In genomic region chr14:74938896-74939295, GRCm38 (mm10) we compare ENCODE assay signal across 17 mouse cellular contexts. TPM values are rescaled to one million over a fixed set of nuclear protein-coding genes. Genes with fewer than 3 reads are reported as not detected.
A peak's percentile ranks its signal among the peaks of the same experiment; 100 is the strongest.
DNase-seq lines count a peak whose midpoint lies in the region; ATAC-seq and TF ChIP-seq lines count a peak whose summit lies in the region.
"Had no signal": no experiment of that assay in that cellular context is flagged by ENCODE, and none has a peak within 500 bp of the region (broad histone marks: within the 10 kb centered on the region; RNA-seq: fewer than 3 reads in every experiment).

No protein-coding gene starts in this region.

- H3K4me2 ChIP-seq in kidney, postnatal 0 days (ENCODE audit: low read length), result no peak overlapping the region
- no peak overlapping the region for H3K4me2 ChIP-seq in midbrain, postnatal 0 days (ENCODE audit: low read depth, low read length, poor library complexity, severe bottlenecking)
- no peak overlapping the region for H3K4me2 ChIP-seq in midbrain, embryonic 15.5 days
- H3K4me2 ChIP-seq: embryonic facial prominence, embryonic 12.5 days; heart, embryonic 12.5 days; hindbrain, embryonic 12.5 days; neural tube, embryonic 15.5 days had no signal

- no peak overlapping the region for H3K9ac ChIP-seq in kidney, postnatal 0 days (ENCODE audit: low read depth, low read length)
- no peak overlapping the region for H3K9ac ChIP-seq in midbrain, postnatal 0 days (replicated peaks; ENCODE audit: low read length, poor library complexity, severe bottlenecking)
- H3K9ac ChIP-seq in midbrain, embryonic 15.5 days, result no peak overlapping the region
- H3K9ac ChIP-seq: embryonic facial prominence, embryonic 12.5 days; heart, embryonic 12.5 days; hindbrain, embryonic 12.5 days; liver, embryonic 14.5 days; neural tube, embryonic 15.5 days had no signal

- H3K9me3 ChIP-seq in kidney, postnatal 0 days (replicated peaks; ENCODE audit: low read length), result no peaks in the 10 kb centered on the region
- H3K9me3 ChIP-seq in midbrain, postnatal 0 days (ENCODE audit: low read length), result no peaks in the 10 kb centered on the region
- H3K9me3 ChIP-seq in midbrain, embryonic 15.5 days, result no peaks in the 10 kb centered on the region
- H3K9me3 ChIP-seq: embryonic facial prominence, embryonic 12.5 days; heart, embryonic 12.5 days; hindbrain, embryonic 12.5 days; neural tube, embryonic 15.5 days had no signal

- peak; percentile 18; the same call in 1 of the 2 replicates for TF ChIP-seq CTCF in kidney, postnatal 0 days (IDR thresholded peaks at IDR 0.05; ENCODE audit: low read depth)
- TF ChIP-seq CTCF in midbrain, postnatal 0 days (IDR thresholded peaks at IDR 0.05), result peak; percentile 17; the same call in 1 of the 2 replicates

- H3K27me3 ChIP-seq in kidney, postnatal 0 days (ENCODE audit: insufficient read depth, low read length), result no peaks in the 10 kb centered on the region
- H3K27me3 ChIP-seq in midbrain, postnatal 0 days (ENCODE audit: insufficient read depth, low read length), result no peaks in the 10 kb centered on the region
- H3K27me3 ChIP-seq in midbrain, embryonic 15.5 days (replicated peaks), result no peaks in the 10 kb centered on the region
- H3K27me3 ChIP-seq: embryonic facial prominence, embryonic 12.5 days; heart, embryonic 12.5 days; hindbrain, embryonic 12.5 days; neural tube, embryonic 15.5 days; Patski had no signal

- no peaks in the 10 kb centered on the region for H3K4me1 ChIP-seq in kidney, postnatal 0 days (replicated peaks; ENCODE audit: insufficient read depth, low read length)
- H3K4me1 ChIP-seq in midbrain, postnatal 0 days (ENCODE audit: insufficient read depth, low read length), result no peaks in the 10 kb centered on the region; the same call in 1 of the 2 replicates
- no peaks in the 10 kb centered on the region for H3K4me1 ChIP-seq in midbrain, embryonic 15.5 days
- H3K4me1 ChIP-seq in brown adipose tissue, adult 24 weeks (ENCODE audit: control insufficient read depth, insufficient read depth, insufficient read length, low read length), result peaks cover 25% of the 10 kb centered on the region
- H3K4me1 ChIP-seq: hindbrain, embryonic 12.5 days had no signal

- H3K27ac ChIP-seq in kidney, postnatal 0 days, result no peak overlapping the region
- H3K27ac ChIP-seq in midbrain, postnatal 0 days (ENCODE audit: low read depth, low read length), result no peak overlapping the region
- H3K27ac ChIP-seq in midbrain, embryonic 15.5 days, result no peak overlapping the region
- peak overlapping the region; percentile 64; the same call in 1 of the 2 replicates for H3K27ac ChIP-seq in brown adipose tissue, adult 24 weeks (replicated peaks; ENCODE audit: low read depth, low read length)
- H3K27ac ChIP-seq: embryonic facial prominence, embryonic 12.5 days; hindbrain, embryonic 12.5 days; liver, embryonic 14.5 days; neural tube, embryonic 15.5 days had no signal

- H3K36me3 ChIP-seq in kidney, postnatal 0 days (ENCODE audit: insufficient read depth, low read length), result no peaks in the 10 kb centered on the region
- H3K36me3 ChIP-seq in midbrain, postnatal 0 days (ENCODE audit: insufficient read depth, low read length), result no peaks in the 10 kb centered on the region
- no peaks in the 10 kb centered on the region for H3K36me3 ChIP-seq in midbrain, embryonic 15.5 days (replicated peaks)
- H3K36me3 ChIP-seq: embryonic facial prominence, embryonic 12.5 days had no signal

- no peak for ATAC-seq in kidney, postnatal 0 days (replicated peaks; ENCODE audit: low FRiP score, low read depth)
- ATAC-seq in midbrain, postnatal 0 days (ENCODE audit: low FRiP score), result no peak
- ATAC-seq in midbrain, embryonic 15.5 days (replicated peaks), result no peak
- ATAC-seq: Patski had no signal

- WGBS in kidney, postnatal 0 days, result 81% methylated on average over 3 of the region's 3 CpGs
- WGBS in midbrain, postnatal 0 days, result 78% methylated on average over 3 of the region's 3 CpGs
- WGBS in midbrain, embryonic 15.5 days, result 69% methylated on average over 3 of the region's 3 CpGs

- no peak for DNase-seq in kidney, postnatal 0 days (ENCODE audit: low spot score)
- DNase-seq in kidney, adult 9 months, result no peak
- DNase-seq in midbrain, postnatal 0 days (ENCODE audit: low spot score), result no peak
- no peak for DNase-seq in thymus, postnatal 0 days (ENCODE audit: low spot score)
- DNase-seq in right cerebral cortex, postnatal 4 days, result no peak
- DNase-seq: adrenal gland, postnatal 36 days; cerebellum, adult 11-12 months; kidney, postnatal 25 days; spleen, adult 18-20 months had no signal

- H3K4me3 ChIP-seq in kidney, postnatal 0 days (replicated peaks; ENCODE audit: low read depth, low read length), result no peak overlapping the region
- H3K4me3 ChIP-seq in midbrain, postnatal 0 days (ENCODE audit: low read depth, low read length), result no peak overlapping the region
- no peak overlapping the region for H3K4me3 ChIP-seq in midbrain, embryonic 15.5 days
- H3K4me3 ChIP-seq in brown adipose tissue, adult 24 weeks (ENCODE audit: insufficient read depth, low read depth, low read length), result no peak overlapping the region
- H3K4me3 ChIP-seq: embryonic facial prominence, embryonic 12.5 days; heart, embryonic 12.5 days; hindbrain, embryonic 12.5 days; neural tube, embryonic 15.5 days had no signal

RNA-seq across cellular contexts. Expression of gene Lrch1, which starts 8.8 kb away (rescaled TPM):
- 16.1 and 16.3 TPM in 2 replicates for polyA plus RNA-seq in kidney, postnatal 0 days (2015; fragmentation: Nextera tagmentation; extraction: Ambion mirVana)
- total RNA-seq in midbrain, postnatal 0 days (2014; rRNA removed), result 21.7 and 22.3 TPM in 2 replicates
- polyA plus RNA-seq in midbrain, postnatal 0 days (2015; fragmentation: Nextera tagmentation; extraction: Ambion mirVana), result 15.7 and 22.4 TPM in 2 replicates
- 15.2 and 25.4 TPM in 2 replicates for polyA plus RNA-seq in midbrain, embryonic 15.5 days (2015; fragmentation: Nextera tagmentation; extraction: Ambion mirVana)
- 3.8 and 7.1 TPM in 2 replicates for polyA plus RNA-seq in brown adipose tissue, adult 24 weeks (2012; ENCODE audit: insufficient read depth, insufficient read length, missing spikeins)
- polyA plus RNA-seq in thymus, postnatal 0 days (2015; fragmentation: Nextera tagmentation; extraction: Ambion mirVana), result 25.1 and 25.5 TPM in 2 replicates
